Mouse (Mus musculus) layer of hippocampus, postnatal 25 days (tissue): ENCODE measurements around the gene Plaur. TPM values are rescaled to one million over a fixed set of nuclear protein-coding genes. Genes with fewer than 3 reads are reported as not detected.

ENCODE experiments used
- DNase-seq, 2 experiments: peaks; one replicate each; pipeline ENCODE4 v3.0.0; 2022; ENCODE audit warnings: mixed read lengths in 2 of 2, low spot score in 1 of 2; ENCODE audit errors: extremely low spot score in 1 of 2
- total RNA-seq, 2 experiments: library from RNA; stranded (reverse); gene quantifications; 2 replicates each; pipeline ENCODE4 v1.2.3; 2021

Plaur gene
- total RNA-seq = 1 to 10 TPM in 1 of 2 experiments, under 1 TPM in 1; 0.40 to 1.0 TPM

GRCm38 (mm10) chr7:24462388-24463319, at the start of gene Plaur:
Gene Plaur (plus strand): TSS chr7:24462484.
- DNase-seq = no peak

- DNase-seq = no peak
These were observed 48.7 kb upstream of the Plaur start for GRCm38 (mm10) chr7:24413630-24414029.

- DNase-seq = no peak
These were observed 47.0 kb upstream of the Plaur start for GRCm38 (mm10) chr7:24415261-24415660.

- no peak for DNase-seq
These were observed 42.7 kb upstream of the Plaur start for GRCm38 (mm10) chr7:24419579-24419978.

- no peak for DNase-seq
These were observed 40.6 kb upstream of the Plaur start for GRCm38 (mm10) chr7:24421648-24422047.

- no peak for DNase-seq
These were observed 40.0 kb upstream of the Plaur start for GRCm38 (mm10) chr7:24422251-24422650.

- DNase-seq = no peak
These were observed 39.0 kb upstream of the Plaur start for GRCm38 (mm10) chr7:24423107-24423763.

GRCm38 (mm10) chr7:24423956-24424732, 38.1 kb upstream of the Plaur start:
- no peak for DNase-seq

- no peak for DNase-seq
These were observed 36.4 kb upstream of the Plaur start for GRCm38 (mm10) chr7:24425919-24426318.

GRCm38 (mm10) chr7:24427168-24427567, 35.1 kb upstream of the Plaur start:
- no peak for DNase-seq

- no peak for DNase-seq
These were observed 33.6 kb upstream of the Plaur start for GRCm38 (mm10) chr7:24428725-24429124.

- DNase-seq = peak; percentile 51 to 53
These were observed 32.7 kb upstream of the Plaur start for GRCm38 (mm10) chr7:24429413-24430112.

GRCm38 (mm10) chr7:24430551-24431345, 31.5 kb upstream of the Plaur start:
- DNase-seq = no peak

- no peak for DNase-seq
These were observed 30.6 kb upstream of the Plaur start for GRCm38 (mm10) chr7:24431713-24432112.

GRCm38 (mm10) chr7:24435305-24435704, 27.0 kb upstream of the Plaur start:
- DNase-seq = no peak

GRCm38 (mm10) chr7:24437981-24438380, 24.3 kb upstream of the Plaur start:
- no peak for DNase-seq

- no peak for DNase-seq
These were observed 23.1 kb upstream of the Plaur start for GRCm38 (mm10) chr7:24439191-24439590.

GRCm38 (mm10) chr7:24439891-24440290, 22.4 kb upstream of the Plaur start:
- DNase-seq = no peak

GRCm38 (mm10) chr7:24441785-24442184, 20.5 kb upstream of the Plaur start:
- peak in 1 of 2 experiments; percentile 33 for DNase-seq
